Mouse (Mus musculus): ENCODE results near the gene E330034G19Rik. TPM values are rescaled to one million over a fixed set of nuclear protein-coding genes. Genes with fewer than 3 reads are reported as not detected.
"Not testable (repeated sequence)": the region's sequence is repeated elsewhere in the genome, so short reads cannot be mapped to it uniquely, and the experiment has no call there.

The E330034G19Rik gene
- not detected in 2 replicates for polyA plus RNA-seq (2012; rRNA removed)

GRCm38 (mm10) chr14:24292914-24293313 is at the start of gene E330034G19Rik:
TSS of gene E330034G19Rik (plus strand) at chr14:24293214.
- no peak for DNase-seq (ENCODE audit: low spot score)

- peak; percentile 31 for DNase-seq (ENCODE audit: low spot score)
These were observed 48.5 kb upstream of the E330034G19Rik start for GRCm38 (mm10) chr14:24244330-24245176.

- DNase-seq (ENCODE audit: low spot score) = peak; percentile 72
These were observed 47.6 kb upstream of the E330034G19Rik start, which contains the start of gene Dlg5 for GRCm38 (mm10) chr14:24245177-24246081. TSS of gene Dlg5 (minus strand) at chr14:24245920.

GRCm38 (mm10) chr14:24249926-24250325 is 43.1 kb upstream of the E330034G19Rik start:
- no peak for DNase-seq (ENCODE audit: low spot score)

GRCm38 (mm10) chr14:24251326-24251725 is 41.7 kb upstream of the E330034G19Rik start:
- no peak for DNase-seq (ENCODE audit: low spot score)

GRCm38 (mm10) chr14:24253611-24254202 is 39.3 kb upstream of the E330034G19Rik start:
- no peak for DNase-seq (ENCODE audit: low spot score)

GRCm38 (mm10) chr14:24255956-24256355 is 37.1 kb upstream of the E330034G19Rik start:
- no peak for DNase-seq (ENCODE audit: low spot score)

- DNase-seq (ENCODE audit: low spot score) = no peak
These were observed 32.6 kb upstream of the E330034G19Rik start for GRCm38 (mm10) chr14:24260391-24260790.

GRCm38 (mm10) chr14:24262382-24262781 is 30.6 kb upstream of the E330034G19Rik start:
- DNase-seq (ENCODE audit: low spot score) = no peak

- no peak for DNase-seq (ENCODE audit: low spot score)
These were observed 30.1 kb upstream of the E330034G19Rik start for GRCm38 (mm10) chr14:24262915-24263314.

GRCm38 (mm10) chr14:24269571-24269970 is 23.4 kb upstream of the E330034G19Rik start:
- DNase-seq (ENCODE audit: low spot score) = no peak

GRCm38 (mm10) chr14:24273575-24273974 is 19.4 kb upstream of the E330034G19Rik start:
- no peak for DNase-seq (ENCODE audit: low spot score)

GRCm38 (mm10) chr14:24275534-24275933 is 17.5 kb upstream of the E330034G19Rik start:
- DNase-seq (ENCODE audit: low spot score) = no peak

GRCm38 (mm10) chr14:24281278-24281677 is 11.7 kb upstream of the E330034G19Rik start:
- DNase-seq (ENCODE audit: low spot score) = no peak

GRCm38 (mm10) chr14:24282276-24282675 is 10.7 kb upstream of the E330034G19Rik start:
- DNase-seq (ENCODE audit: low spot score) = no peak

- no peak for DNase-seq (ENCODE audit: low spot score)
These were observed 6.9 kb upstream of the E330034G19Rik start for GRCm38 (mm10) chr14:24286136-24286535.

- DNase-seq (ENCODE audit: low spot score) = no peak
These were observed 2.3 kb upstream of the E330034G19Rik start for GRCm38 (mm10) chr14:24290726-24291125.

- DNase-seq (ENCODE audit: low spot score) = no peak
These were observed 617 bp downstream of the E330034G19Rik start for GRCm38 (mm10) chr14:24293631-24294030.

- not testable (repeated sequence) for DNase-seq (ENCODE audit: low spot score)
These were observed 9.1 kb downstream of the E330034G19Rik start for GRCm38 (mm10) chr14:24302126-24302525.

- DNase-seq (ENCODE audit: low spot score) = no peak
These were observed 13.7 kb downstream of the E330034G19Rik start for GRCm38 (mm10) chr14:24306667-24307066.

- DNase-seq (ENCODE audit: low spot score) = no peak
These were observed 14.1 kb downstream of the E330034G19Rik start for GRCm38 (mm10) chr14:24307146-24307545.

GRCm38 (mm10) chr14:24311110-24311509 is 18.1 kb downstream of the E330034G19Rik start:
- DNase-seq (ENCODE audit: low spot score) = no peak
